Comparison of ENCODE assay signal across 8 mouse cellular contexts in genomic region chr19:42148569-42148860, GRCm38 (mm10). TPM values are rescaled to one million over a fixed set of nuclear protein-coding genes. Genes with fewer than 3 reads are reported as not detected.
DNase-seq lines count a peak whose midpoint lies in the region; ATAC-seq and TF ChIP-seq lines count a peak whose summit lies in the region.

No protein-coding gene starts in this region.

- in situ Hi-C loops in Patski (cut with MboI; ENCODE audit: low pct_unique_long_range_greater_than_20kb) = loop anchor here (5.0 kb wide), 1 partner anchor 106 kb away; no protein-coding TSS in a partner anchor

- peak overlapping the region; percentile 93 for H3K9ac ChIP-seq in heart, embryonic 16.5 days (ENCODE audit: low read length)
- peak overlapping the region; percentile 75 for H3K9ac ChIP-seq in hindbrain, embryonic 12.5 days
- peak overlapping the region; percentile 73; the same call in 1 of the 2 replicates for H3K9ac ChIP-seq in midbrain, embryonic 11.5 days (ENCODE audit: low read length)

- POLR2A ChIA-PET in Patski (lab: Charles Lee) = interaction anchor here (1.3 to 2.2 kb wide), 2 partner anchors 18 to 58 kb away, joined by 3 to 10 read pairs; partner anchors contain the start of gene Pi4k2a

- peak overlapping the region; percentile 93 for H3K27ac ChIP-seq in heart, embryonic 16.5 days (ENCODE audit: low read length)
- H3K27ac ChIP-seq in hindbrain, embryonic 12.5 days = no peak overlapping the region
- H3K27ac ChIP-seq in midbrain, embryonic 11.5 days (ENCODE audit: low read depth, low read length) = no peak overlapping the region

- ATAC-seq in heart, embryonic 16.5 days (replicated peaks; ENCODE audit: extremely low read depth, insufficient read depth, low FRiP score) = no peak
- peak; percentile 2 for ATAC-seq in Patski
- 0 out of 2 replicates have a peak, but pooled peaks have one; percentile 29 for ATAC-seq in hindbrain, embryonic 12.5 days (ENCODE audit: low FRiP score)
- no peak for ATAC-seq in midbrain, embryonic 11.5 days (ENCODE audit: low FRiP score)

- H3K36me3 ChIP-seq in heart, embryonic 16.5 days (ENCODE audit: control insufficient read depth, insufficient read depth) = no peaks in the 10 kb centered on the region
- no peaks in the 10 kb centered on the region for H3K36me3 ChIP-seq in hindbrain, embryonic 12.5 days
- no peaks in the 10 kb centered on the region for H3K36me3 ChIP-seq in midbrain, embryonic 11.5 days (ENCODE audit: control insufficient read depth, insufficient read depth, low read length)

- H3K9me3 ChIP-seq in heart, embryonic 16.5 days (replicated peaks; ENCODE audit: control insufficient read depth, low read length) = no peaks in the 10 kb centered on the region
- H3K9me3 ChIP-seq in hindbrain, embryonic 12.5 days (replicated peaks) = no peaks in the 10 kb centered on the region
- no peaks in the 10 kb centered on the region for H3K9me3 ChIP-seq in midbrain, embryonic 11.5 days (ENCODE audit: control insufficient read depth, low read length)

- 19% methylated on average over 7 of the region's 7 CpGs for WGBS in heart, embryonic 16.5 days
- 18% methylated on average over 7 of the region's 7 CpGs for WGBS in hindbrain, embryonic 12.5 days
- 20% methylated on average over 7 of the region's 7 CpGs for WGBS in midbrain, embryonic 11.5 days

- DNase-seq in heart, adult 8-10 months (ENCODE audit: low spot score) = no peak
- no peak for DNase-seq in Patski (ENCODE audit: low read depth, low spot score)
- DNase-seq in midbrain, embryonic 11.5 days (ENCODE audit: low spot score, missing footprints) = no peak
- no peak for DNase-seq in cerebellum, postnatal 4 days (ENCODE audit: low spot score in 2 of 2)
- DNase-seq in urinary bladder, postnatal 25 days (ENCODE audit: low spot score) = no peak
- no peak for DNase-seq in retina, postnatal 1 day

- H3K27me3 ChIP-seq in heart, embryonic 16.5 days (ENCODE audit: control insufficient read depth, insufficient read depth, low read length) = no peaks in the 10 kb centered on the region
- no peaks in the 10 kb centered on the region for H3K27me3 ChIP-seq in Patski
- peaks cover 43% of the 10 kb centered on the region for H3K27me3 ChIP-seq in hindbrain, embryonic 12.5 days
- H3K27me3 ChIP-seq in midbrain, embryonic 11.5 days (ENCODE audit: control insufficient read depth, insufficient read depth, low read length) = peaks cover 28% of the 10 kb centered on the region

- H3K4me2 ChIP-seq in heart, embryonic 16.5 days (ENCODE audit: low read depth, low read length) = peak overlapping the region; percentile 75
- peak overlapping the region; percentile 79 for H3K4me2 ChIP-seq in hindbrain, embryonic 12.5 days (replicated peaks)
- H3K4me2 ChIP-seq in midbrain, embryonic 11.5 days = peak overlapping the region; percentile 81

- H3K4me3 ChIP-seq in heart, embryonic 16.5 days (ENCODE audit: low read length) = peak overlapping the region; percentile 81
- peak overlapping the region; percentile 60 for H3K4me3 ChIP-seq in hindbrain, embryonic 12.5 days
- peak overlapping the region; percentile 59 for H3K4me3 ChIP-seq in midbrain, embryonic 11.5 days (ENCODE audit: low read depth, low read length)

- peaks cover 36% of the 10 kb centered on the region for H3K4me1 ChIP-seq in heart, embryonic 16.5 days (ENCODE audit: control insufficient read depth, insufficient read depth, low read length)
- peaks cover 21% of the 10 kb centered on the region for H3K4me1 ChIP-seq in hindbrain, embryonic 12.5 days
- peaks cover 5% of the 10 kb centered on the region for H3K4me1 ChIP-seq in midbrain, embryonic 11.5 days (ENCODE audit: control insufficient read depth, insufficient read depth, low read length)

- CTCF ChIA-PET in Patski (lab: Charles Lee) = interaction anchor here (0.9 to 6.5 kb wide), 6 partner anchors 8 to 113 kb away, joined by 3 to 97 read pairs (median 4); partner anchors contain the start of genes Ankrd2 and Zfyve27

- no peak for TF ChIP-seq CTCF in Patski (IDR thresholded peaks at IDR 0.05)

RNA-seq across cellular contexts. Expression of gene Marveld1, which starts 1.3 kb away (rescaled TPM):
- polyA plus RNA-seq in heart, embryonic 16.5 days (2015; fragmentation: Nextera tagmentation; extraction: Ambion mirVana) = 7.3 TPM in 2 replicates
- 10 to 100 TPM; 19.4 to 22.3 (median 20.0) TPM for total RNA-seq in heart, adult 8-10 months (2022)
- 34.3 TPM for polyA plus RNA-seq in Patski (2021)
- polyA plus RNA-seq in hindbrain, embryonic 12.5 days (2016; fragmentation: Nextera tagmentation; extraction: Ambion mirVana) = 9.7 and 11.6 TPM in 2 replicates
- polyA plus RNA-seq in midbrain, embryonic 11.5 days (2014; fragmentation: Nextera tagmentation; extraction: Ambion mirVana) = 5.3 and 5.9 TPM in 2 replicates

RNA-seq across cellular contexts. Expression of gene Zfyve27, which starts 15.2 kb away (rescaled TPM):
- polyA plus RNA-seq in heart, embryonic 16.5 days (2015; fragmentation: Nextera tagmentation; extraction: Ambion mirVana) = 22.8 and 25.1 TPM in 2 replicates
- total RNA-seq in heart, adult 8-10 months (2022) = 10 to 100 TPM; 16.8 to 25.4 (median 21.6) TPM
- 59.5 TPM for polyA plus RNA-seq in Patski (2021)
- 53.6 and 55.2 TPM in 2 replicates for polyA plus RNA-seq in hindbrain, embryonic 12.5 days (2016; fragmentation: Nextera tagmentation; extraction: Ambion mirVana)
- 15.6 and 16.2 TPM in 2 replicates for polyA plus RNA-seq in midbrain, embryonic 11.5 days (2014; fragmentation: Nextera tagmentation; extraction: Ambion mirVana)

RNA-seq across cellular contexts. Expression of gene Avpi1, which starts 19.7 kb away (rescaled TPM):
- 33.4 and 37.2 TPM in 2 replicates for polyA plus RNA-seq in heart, embryonic 16.5 days (2015; fragmentation: Nextera tagmentation; extraction: Ambion mirVana)
- 10 to 100 TPM; 11.1 to 16.5 (median 13.6) TPM for total RNA-seq in heart, adult 8-10 months (2022)
- polyA plus RNA-seq in Patski (2021) = 34.6 TPM
- 11.8 and 13.5 TPM in 2 replicates for polyA plus RNA-seq in hindbrain, embryonic 12.5 days (2016; fragmentation: Nextera tagmentation; extraction: Ambion mirVana)
- polyA plus RNA-seq in midbrain, embryonic 11.5 days (2014; fragmentation: Nextera tagmentation; extraction: Ambion mirVana) = 11.1 and 12.9 TPM in 2 replicates

RNA-seq across cellular contexts. Expression of gene Sfrp5, which starts 53.5 kb away (rescaled TPM):
- 3.1 and 3.5 TPM in 2 replicates for polyA plus RNA-seq in heart, embryonic 16.5 days (2015; fragmentation: Nextera tagmentation; extraction: Ambion mirVana)
- total RNA-seq in heart, adult 8-10 months (2022) = 10 to 100 TPM in 1 of 4 experiments, 1 to 10 TPM in 3; 5.6 to 11.1 (median 6.1) TPM
- polyA plus RNA-seq in Patski (2021) = 0.04 TPM
- polyA plus RNA-seq in hindbrain, embryonic 12.5 days (2016; fragmentation: Nextera tagmentation; extraction: Ambion mirVana) = 1.5 and 1.9 TPM in 2 replicates
- polyA plus RNA-seq in midbrain, embryonic 11.5 days (2014; fragmentation: Nextera tagmentation; extraction: Ambion mirVana) = 0.11 and 0.14 TPM in 2 replicates

RNA-seq across cellular contexts. Expression of gene Pi4k2a, which starts 58.2 kb away (rescaled TPM):
- 8.5 and 14.3 TPM in 2 replicates for polyA plus RNA-seq in heart, embryonic 16.5 days (2015; fragmentation: Nextera tagmentation; extraction: Ambion mirVana)
- 10 to 100 TPM; 17.7 to 23.2 (median 22.2) TPM for total RNA-seq in heart, adult 8-10 months (2022)
- 47.6 TPM for polyA plus RNA-seq in Patski (2021)
- 35.3 and 39.4 TPM in 2 replicates for polyA plus RNA-seq in hindbrain, embryonic 12.5 days (2016; fragmentation: Nextera tagmentation; extraction: Ambion mirVana)
- 19.9 and 22.1 TPM in 2 replicates for polyA plus RNA-seq in midbrain, embryonic 11.5 days (2014; fragmentation: Nextera tagmentation; extraction: Ambion mirVana)

Comparison
In these comparisons a context has a peak if more than half of its experiments do, and no peak if none do; other contexts are left out.
1. ATAC-seq: peak in Patski (single experiment) and hindbrain, embryonic 12.5 days (single experiment); none in heart, embryonic 16.5 days (single experiment) and midbrain, embryonic 11.5 days (single experiment).
2. Peak in every context shown above with its lines, with median percentiles within 50 percentile points of each other: H3K4me2 ChIP-seq, H3K4me3 ChIP-seq and H3K9ac ChIP-seq.